Mouse (Mus musculus): ENCODE results near the gene Usp28. TPM values are rescaled to one million over a fixed set of nuclear protein-coding genes. Genes with fewer than 3 reads are reported as not detected.

Usp28 gene
- polyA plus RNA-seq, 1 experiment = 15.2 TPM

- Histone ChIP-seq H3K4me3 (ENCODE audit: extremely low read depth, insufficient read depth, insufficient read length) (no peak overlapping the region), H3K27ac (ENCODE audit: insufficient read depth, low read length) (no peak overlapping the region), H3K4me1 (ENCODE audit: control insufficient read depth, insufficient read depth, insufficient read length) (no peaks in the 10 kb centered on the region; the same call in 1 of the 2 replicates), H3K27me3 (ENCODE audit: control insufficient read depth, insufficient read depth, low read length) (no peaks in the 10 kb centered on the region), H3K36me3 (ENCODE audit: control insufficient read depth, insufficient read depth, low read length) (no peaks in the 10 kb centered on the region)
- WGBS = 71% methylated on average over 7 of the region's 7 CpGs
- TF ChIP-seq POLR2A (IDR thresholded peaks at IDR 0.05; ENCODE audit: low read depth, low read length) (no peak), CTCF (IDR thresholded peaks at IDR 0.05; ENCODE audit: extremely low read depth, insufficient read depth, insufficient read length, insufficient replicate concordance) (no peak)
- no peak for DNase-seq (ENCODE audit: low read depth in 1 of 2, low spot score in 2 of 2)
These were observed 1.5 kb downstream of the Usp28 start for GRCm38 (mm10) chr9:48986616-48987141.

DNA sequence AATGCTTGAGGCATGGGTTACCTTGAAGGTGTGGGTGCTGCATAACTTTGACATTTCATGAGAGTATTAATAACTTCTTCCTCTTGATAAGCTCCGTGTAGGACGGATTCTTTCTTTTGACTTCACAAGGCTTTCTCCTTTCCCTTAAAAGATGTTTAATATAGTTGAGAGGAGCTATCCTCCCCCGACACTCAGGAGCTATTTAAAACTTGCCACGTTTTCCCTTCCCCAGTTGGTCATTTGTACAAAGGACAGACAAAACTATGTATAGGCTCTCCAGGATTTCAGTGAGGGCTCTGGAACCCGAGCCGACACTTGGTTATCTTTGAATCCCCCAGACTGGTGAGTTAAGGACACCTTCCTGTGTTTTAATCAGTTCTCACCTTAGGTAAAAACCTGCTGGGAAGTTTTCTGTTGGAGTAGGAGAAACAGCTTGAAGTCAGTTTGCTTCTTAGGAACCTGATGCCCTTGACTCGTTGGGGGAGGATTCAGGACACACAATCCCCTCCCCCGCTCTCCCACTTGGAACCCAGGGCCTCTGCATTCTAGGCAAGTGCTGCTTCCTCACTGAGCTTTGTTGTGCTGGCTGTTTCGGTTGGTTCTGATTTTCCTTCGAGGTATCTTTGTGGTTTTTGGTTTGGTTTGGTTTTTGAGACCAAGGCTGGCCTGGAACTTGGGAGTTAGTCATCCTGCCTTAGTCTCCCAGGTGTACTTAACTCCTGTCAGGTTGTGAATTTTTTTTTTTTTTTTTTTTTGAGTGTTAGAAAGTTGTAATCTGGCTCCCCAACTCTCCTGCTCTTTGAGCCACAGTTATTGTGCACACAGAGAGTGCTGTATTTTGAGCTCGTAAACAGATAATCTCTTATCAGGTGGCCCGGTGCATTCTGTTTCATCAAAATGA is 2.3 kb downstream of the Usp28 start:
- WGBS = 58% methylated on average over 12 of the region's 12 CpGs
- TF ChIP-seq CTCF (IDR thresholded peaks at IDR 0.05; ENCODE audit: extremely low read depth, insufficient read depth, insufficient read length, insufficient replicate concordance) = no peak
- TF ChIP-seq POLR2A (IDR thresholded peaks at IDR 0.05; ENCODE audit: low read depth, low read length) = no peak
- H3K27me3 ChIP-seq (ENCODE audit: control insufficient read depth, insufficient read depth, low read length) = no peaks in the 10 kb centered on the region
- no peak overlapping the region for H3K4me3 ChIP-seq (ENCODE audit: extremely low read depth, insufficient read depth, insufficient read length)
- no peak for DNase-seq (ENCODE audit: low read depth in 1 of 2, low spot score in 2 of 2)
- no peaks in the 10 kb centered on the region for H3K36me3 ChIP-seq (ENCODE audit: control insufficient read depth, insufficient read depth, low read length)
- H3K4me1 ChIP-seq (ENCODE audit: control insufficient read depth, insufficient read depth, insufficient read length) = no peaks in the 10 kb centered on the region; the same call in 1 of the 2 replicates
- H3K27ac ChIP-seq (ENCODE audit: insufficient read depth, low read length) = no peak overlapping the region

DNA sequence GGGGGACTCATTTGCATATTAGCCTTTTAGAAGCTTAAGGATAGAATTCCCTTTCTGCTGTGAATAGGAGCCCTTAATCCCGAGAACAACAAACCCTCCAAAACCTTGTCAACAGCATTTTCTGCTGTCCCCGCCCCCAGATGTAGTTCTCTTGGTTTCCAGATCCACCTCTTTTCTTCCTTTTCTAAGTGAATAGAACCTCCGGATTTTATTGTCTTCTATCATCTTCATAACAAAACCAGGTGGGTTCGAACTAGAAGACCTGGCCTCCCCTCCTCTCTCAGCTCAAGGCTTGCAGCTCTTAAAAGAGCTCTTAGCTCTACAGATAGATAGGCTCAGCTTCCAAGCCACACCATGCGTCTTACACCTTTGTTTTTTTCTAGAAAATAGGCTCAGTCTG is 6.5 kb downstream of the Usp28 start:
- TF ChIP-seq CTCF (IDR thresholded peaks at IDR 0.05; ENCODE audit: extremely low read depth, insufficient read depth, insufficient read length, insufficient replicate concordance) = no peak
- no peak for DNase-seq (ENCODE audit: low read depth in 1 of 2, low spot score in 2 of 2)
- Histone ChIP-seq H3K27ac (ENCODE audit: insufficient read depth, low read length) (no peak overlapping the region), H3K4me3 (ENCODE audit: extremely low read depth, insufficient read depth, insufficient read length) (no peak overlapping the region), H3K4me1 (ENCODE audit: control insufficient read depth, insufficient read depth, insufficient read length) (peaks cover 3% of the 10 kb centered on the region; the same call in 1 of the 2 replicates), H3K27me3 (ENCODE audit: control insufficient read depth, insufficient read depth, low read length) (no peaks in the 10 kb centered on the region), H3K36me3 (ENCODE audit: control insufficient read depth, insufficient read depth, low read length) (peaks cover 1% of the 10 kb centered on the region; the same call in 1 of the 2 replicates)
- WGBS = 81% methylated on average over 5 of the region's 5 CpGs

- no peak overlapping the region for H3K4me3 ChIP-seq (ENCODE audit: extremely low read depth, insufficient read depth, insufficient read length)
- peak in 1 of 2 experiments; percentile 12 for DNase-seq (ENCODE audit: low read depth in 1 of 2, low spot score in 2 of 2)
- H3K36me3 ChIP-seq (ENCODE audit: control insufficient read depth, insufficient read depth, low read length) = peaks cover 1% of the 10 kb centered on the region; the same call in 1 of the 2 replicates
- 66% methylated on average over 7 of the region's 7 CpGs for WGBS
- H3K27me3 ChIP-seq (ENCODE audit: control insufficient read depth, insufficient read depth, low read length) = no peaks in the 10 kb centered on the region
- TF ChIP-seq POLR2A (IDR thresholded peaks at IDR 0.05; ENCODE audit: low read depth, low read length) = no peak
- TF ChIP-seq CTCF (IDR thresholded peaks at IDR 0.05; ENCODE audit: extremely low read depth, insufficient read depth, insufficient read length, insufficient replicate concordance) = no peak
- H3K27ac ChIP-seq (ENCODE audit: insufficient read depth, low read length) = 0 out of 2 replicates have a peak overlapping the region, but pooled peaks have one; percentile 33
- peaks cover 7% of the 10 kb centered on the region; the same call in 1 of the 2 replicates for H3K4me1 ChIP-seq (ENCODE audit: control insufficient read depth, insufficient read depth, insufficient read length)
These were observed 9.6 kb downstream of the Usp28 start for GRCm38 (mm10) chr9:48994779-48995178.

GRCm38 (mm10) chr9:48995735-48996134 is 10.6 kb downstream of the Usp28 start:
- H3K36me3 ChIP-seq (ENCODE audit: control insufficient read depth, insufficient read depth, low read length) = peaks cover 3% of the 10 kb centered on the region; the same call in 1 of the 2 replicates
- 96% methylated on average over 1 of the region's 1 CpGs for WGBS
- DNase-seq (ENCODE audit: low read depth in 1 of 2, low spot score in 2 of 2) = no peak
- no peaks in the 10 kb centered on the region for H3K27me3 ChIP-seq (ENCODE audit: control insufficient read depth, insufficient read depth, low read length)
- TF ChIP-seq CTCF (IDR thresholded peaks at IDR 0.05; ENCODE audit: extremely low read depth, insufficient read depth, insufficient read length, insufficient replicate concordance) (no peak), POLR2A (IDR thresholded peaks at IDR 0.05; ENCODE audit: low read depth, low read length) (no peak)
- no peak overlapping the region for H3K27ac ChIP-seq (ENCODE audit: insufficient read depth, low read length)
- H3K4me1 ChIP-seq (ENCODE audit: control insufficient read depth, insufficient read depth, insufficient read length) = peaks cover 7% of the 10 kb centered on the region; the same call in 1 of the 2 replicates
- H3K4me3 ChIP-seq (ENCODE audit: extremely low read depth, insufficient read depth, insufficient read length) = no peak overlapping the region

DNA sequence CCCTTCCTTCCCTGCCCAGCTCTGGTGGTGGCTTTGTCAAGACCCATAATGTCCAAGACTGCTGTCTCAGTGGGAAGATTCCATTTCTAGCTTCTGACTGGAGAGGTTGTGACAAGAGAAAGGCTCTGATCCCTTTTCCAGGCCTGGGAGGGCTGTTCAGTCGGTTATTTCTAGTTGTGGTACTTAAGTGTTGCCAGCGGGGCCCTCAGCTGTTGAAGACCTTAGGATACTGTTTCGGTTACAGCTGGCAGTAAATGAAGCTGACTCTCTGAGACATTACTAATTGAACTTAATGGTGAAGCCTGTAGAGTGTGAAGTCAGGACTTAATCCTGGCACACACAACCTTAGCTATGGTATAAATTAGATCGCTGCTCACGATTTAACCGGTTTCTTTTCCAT is 14.1 kb downstream of the Usp28 start:
- DNase-seq (ENCODE audit: low read depth in 1 of 2, low spot score in 2 of 2) = no peak
- H3K4me1 ChIP-seq (ENCODE audit: control insufficient read depth, insufficient read depth, insufficient read length) = peaks cover 3% of the 10 kb centered on the region; the same call in 1 of the 2 replicates
- H3K36me3 ChIP-seq (ENCODE audit: control insufficient read depth, insufficient read depth, low read length) = peaks cover 17% of the 10 kb centered on the region
- 96% methylated on average over 6 of the region's 6 CpGs for whole genome bisulfite sequencing
- no peaks in the 10 kb centered on the region for H3K27me3 ChIP-seq (ENCODE audit: control insufficient read depth, insufficient read depth, low read length)
- TF ChIP-seq CTCF (IDR thresholded peaks at IDR 0.05; ENCODE audit: extremely low read depth, insufficient read depth, insufficient read length, insufficient replicate concordance) (no peak), POLR2A (IDR thresholded peaks at IDR 0.05; ENCODE audit: low read depth, low read length) (no peak)
- H3K27ac ChIP-seq (ENCODE audit: insufficient read depth, low read length) = no peak overlapping the region
- H3K4me3 ChIP-seq (ENCODE audit: extremely low read depth, insufficient read depth, insufficient read length) = no peak overlapping the region
